Mouse (Mus musculus): ENCODE data around the gene Cldn11.

Cldn11 gene

DNA sequence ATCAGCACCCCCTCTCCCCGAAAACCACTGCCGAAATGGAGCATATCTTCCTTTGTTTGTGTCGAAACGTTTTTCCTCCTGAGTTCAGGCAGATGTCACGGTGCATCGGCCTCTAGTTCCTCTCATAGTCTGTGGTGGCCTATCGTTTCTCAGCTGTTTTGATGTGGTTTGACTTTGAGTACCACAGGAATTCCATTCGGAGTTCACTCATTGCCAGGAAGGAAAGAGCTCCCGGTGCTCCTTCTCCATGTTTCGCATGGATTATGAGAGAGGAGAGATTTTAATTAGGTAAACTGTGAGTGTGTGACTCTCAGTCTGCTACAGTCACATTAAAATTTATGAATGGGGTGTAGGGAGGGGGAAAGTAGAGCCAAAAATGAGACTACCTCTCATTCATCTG, 10.3 kb downstream of the Cldn11 start:
- DNase-seq (ENCODE audit: extremely low spot score, low spot score) = no peak

DNA sequence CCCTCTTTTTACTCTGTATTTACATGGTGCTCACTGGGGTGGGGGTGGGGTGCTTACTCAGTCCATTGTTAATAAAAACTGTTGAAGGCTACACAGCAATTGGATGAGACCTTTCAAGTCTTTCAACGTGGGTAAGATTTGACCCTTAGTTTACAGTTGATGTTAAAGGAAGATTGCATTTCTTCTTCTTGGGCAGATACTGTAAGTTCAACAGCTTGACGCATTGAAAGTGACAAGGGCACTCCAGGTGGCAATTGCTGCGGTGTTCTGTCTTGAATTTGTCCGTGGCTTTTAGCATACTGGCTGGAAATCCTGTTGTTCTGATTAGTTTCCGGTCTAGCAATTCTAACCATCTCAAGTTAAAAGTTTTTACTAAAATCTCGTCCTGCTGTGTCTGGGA, 11.6 kb downstream of the Cldn11 start:
- no peak for DNase-seq (ENCODE audit: extremely low spot score, low spot score)

GRCm38 (mm10) chr3:31162860-31163259, 13.1 kb downstream of the Cldn11 start:
- DNase-seq (ENCODE audit: extremely low spot score, low spot score) = no peak

DNA sequence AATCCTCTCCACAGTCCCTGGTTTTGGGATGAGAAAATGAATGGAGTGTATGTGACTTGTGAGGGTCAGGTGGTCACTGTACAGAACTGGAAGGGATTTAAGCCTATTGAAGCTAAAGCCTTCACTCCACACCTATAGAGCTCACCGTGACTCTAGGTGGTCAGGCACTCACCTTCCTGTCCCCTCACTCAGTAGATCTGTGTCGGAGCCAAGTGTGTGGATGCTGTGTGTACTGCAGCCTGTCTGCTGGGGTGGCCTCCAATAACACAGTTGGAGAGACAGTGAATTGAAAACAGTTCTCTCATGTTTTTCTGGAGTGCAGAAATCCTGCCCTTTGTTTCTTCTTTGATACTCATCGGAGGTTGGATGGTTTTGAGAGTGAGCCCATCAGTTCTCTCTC, 16.1 kb downstream of the Cldn11 start:
- DNase-seq (ENCODE audit: extremely low spot score, low spot score) = no peak

GRCm38 (mm10) chr3:31166365-31166871, 16.7 kb downstream of the Cldn11 start:
- no peak for DNase-seq (ENCODE audit: extremely low spot score, low spot score)

- no peak for DNase-seq (ENCODE audit: extremely low spot score, low spot score)
Observed at GRCm38 (mm10) chr3:31190342-31190741, 40.6 kb downstream of the Cldn11 start.

GRCm38 (mm10) chr3:31191402-31191801, 41.7 kb downstream of the Cldn11 start:
- DNase-seq (ENCODE audit: extremely low spot score, low spot score) = no peak

GRCm38 (mm10) chr3:31199162-31199877, 49.6 kb downstream of the Cldn11 start:
- DNase-seq (ENCODE audit: extremely low spot score, low spot score) = no peak

DNA sequence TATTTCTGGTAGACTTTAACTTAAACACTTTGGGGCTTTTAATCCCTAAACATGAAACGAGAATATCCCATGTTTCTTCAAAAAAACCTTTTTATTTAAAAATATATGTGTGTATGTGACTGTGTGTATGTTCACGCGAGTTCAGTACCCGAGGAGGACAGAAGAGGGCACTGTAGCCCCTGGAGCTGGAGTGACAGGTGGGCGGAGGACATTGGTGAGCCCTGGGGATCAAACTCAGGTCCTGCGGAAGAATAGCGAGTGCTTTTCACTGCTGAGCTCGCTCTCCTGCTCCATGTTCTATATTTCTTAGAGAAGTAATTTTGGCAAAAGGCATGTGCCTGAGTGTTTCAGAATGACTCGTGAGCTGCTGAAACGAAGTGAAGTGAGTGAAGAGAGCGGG, 54.2 kb downstream of the Cldn11 start:
- no peak for DNase-seq (ENCODE audit: extremely low spot score, low spot score)

DNA sequence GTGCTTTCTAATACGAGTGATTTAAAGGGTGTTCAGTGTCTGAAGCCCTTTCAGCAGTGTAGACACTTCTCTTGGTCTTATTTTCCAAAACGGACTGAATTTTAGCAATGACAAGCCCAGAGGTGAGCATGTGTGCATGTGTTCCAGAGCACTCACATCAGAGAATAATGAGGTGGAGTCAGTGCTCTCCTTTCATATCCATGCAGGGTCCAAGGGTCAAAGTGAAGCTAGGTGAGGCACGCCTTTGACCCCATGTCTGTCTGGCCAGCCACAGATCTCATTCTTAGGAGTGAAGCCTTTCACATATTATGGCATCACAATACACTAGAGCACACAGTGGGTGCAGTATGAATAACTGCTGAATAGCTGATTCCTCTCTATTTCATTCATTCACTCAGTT, 55.4 kb downstream of the Cldn11 start:
- DNase-seq (ENCODE audit: extremely low spot score, low spot score) = no peak

GRCm38 (mm10) chr3:31208046-31208445, 58.3 kb downstream of the Cldn11 start:
- no peak for DNase-seq (ENCODE audit: extremely low spot score, low spot score)

DNA sequence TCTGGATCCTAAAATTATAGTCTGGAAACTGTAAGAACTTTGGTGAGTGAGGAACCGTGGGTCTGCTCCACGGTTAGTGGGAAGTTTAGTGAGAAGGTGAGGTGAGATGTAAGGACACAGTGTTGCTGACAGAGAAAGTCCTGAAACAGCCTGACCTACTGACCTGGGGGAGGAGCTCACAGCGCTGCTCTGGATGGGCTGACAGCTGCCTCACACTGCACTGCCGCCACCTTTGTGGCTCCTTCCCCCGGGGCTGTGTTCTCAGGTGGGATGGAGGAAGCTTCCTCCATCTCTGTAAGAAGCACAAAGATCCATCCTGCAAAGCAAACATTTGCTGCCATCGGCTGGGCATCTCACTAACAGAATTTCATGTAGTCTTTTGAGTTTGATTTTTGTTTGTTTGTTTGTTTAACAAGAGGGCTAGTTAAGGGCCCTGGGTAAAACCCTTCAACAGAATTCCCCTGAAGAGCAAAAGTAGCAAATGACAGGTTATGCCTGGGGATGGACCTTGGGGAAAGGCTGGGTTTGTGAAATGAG, 58.8 kb downstream of the Cldn11 start:
- DNase-seq (ENCODE audit: extremely low spot score, low spot score) = no peak

DNA sequence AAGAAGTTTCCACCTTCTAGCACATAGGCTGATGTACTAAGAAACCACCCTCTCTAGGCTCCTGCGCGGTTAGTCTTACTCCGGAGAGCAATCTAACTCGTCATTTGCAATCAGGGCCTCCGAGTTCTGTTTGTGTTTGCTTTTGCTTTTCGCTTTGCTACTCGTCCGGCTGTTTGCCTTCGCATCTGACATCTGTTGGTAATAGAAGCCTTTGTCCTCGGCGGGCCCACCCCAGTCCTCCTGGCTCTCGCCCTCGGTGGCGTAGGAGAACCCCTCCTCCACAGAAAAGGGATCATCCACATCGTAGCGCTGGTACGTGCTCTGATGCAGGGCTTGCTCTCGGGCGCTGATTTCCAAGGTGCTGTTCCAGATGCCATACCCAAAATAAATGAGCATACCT, 59.3 kb downstream of the Cldn11 start:
- peak; percentile 49 for DNase-seq (ENCODE audit: extremely low spot score, low spot score)

- peak; percentile 41 for DNase-seq (ENCODE audit: extremely low spot score, low spot score)
Observed at GRCm38 (mm10) chr3:31212205-31213038, 62.7 kb downstream of the Cldn11 start.

DNA sequence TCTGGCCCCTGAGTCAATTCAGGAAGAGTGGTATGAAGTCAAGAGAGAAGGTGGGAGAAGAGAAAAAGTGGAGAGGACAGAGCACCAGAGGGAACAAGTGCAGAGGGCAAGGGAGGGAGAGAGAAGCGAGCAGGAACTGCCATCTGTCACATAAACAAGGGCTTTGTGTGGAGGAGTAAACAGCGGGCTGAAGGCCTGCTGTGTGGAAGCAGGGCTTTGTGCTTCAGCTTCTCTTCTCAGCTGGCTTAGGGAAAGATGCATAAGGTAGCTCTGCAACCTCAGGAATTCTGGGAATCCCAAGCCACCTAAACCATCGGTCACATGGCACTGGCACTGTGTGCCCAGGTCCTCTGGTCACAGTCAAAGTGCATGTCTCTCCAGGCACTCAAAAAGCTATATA, 64.1 kb downstream of the Cldn11 start:
- DNase-seq (ENCODE audit: extremely low spot score, low spot score) = no peak

Measured in neural tube, embryonic 10.5 days (tissue).